Mouse (Mus musculus): ENCODE data around the gene Mospd3.

DNA sequence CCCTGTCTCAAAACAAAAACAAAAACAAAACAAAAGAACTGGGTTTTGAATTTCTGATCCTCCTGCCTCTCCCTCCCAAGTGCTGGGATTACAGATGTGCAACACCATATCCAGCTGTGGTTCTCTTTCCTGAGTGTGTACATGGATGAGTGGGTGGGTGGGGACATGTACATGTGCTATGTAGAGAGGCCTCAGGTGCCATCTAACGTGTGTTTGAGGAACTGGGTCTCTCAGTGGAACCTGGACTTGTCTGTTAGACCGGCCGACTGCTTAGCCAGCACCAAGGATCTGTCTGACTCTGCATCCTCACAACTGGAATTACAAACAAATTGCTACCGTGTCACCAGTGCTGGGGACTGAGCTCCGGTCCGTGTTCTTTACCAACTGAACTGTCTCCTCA, 3.2 kb downstream of the Mospd3 start:
- TF ChIP-seq MYOG (IDR thresholded peaks at IDR 0.05; ENCODE audit: control insufficient read depth in 1 of 3, insufficient read depth in 1 of 3, insufficient read length in 2 of 3, low read depth in 2 of 3) (no peak), POLR2A (IDR thresholded peaks at IDR 0.05; ENCODE audit: insufficient read length, low read depth) (no peak)
